Comparison of ENCODE assay signal across 8 mouse cellular contexts in the genomic region with DNA sequence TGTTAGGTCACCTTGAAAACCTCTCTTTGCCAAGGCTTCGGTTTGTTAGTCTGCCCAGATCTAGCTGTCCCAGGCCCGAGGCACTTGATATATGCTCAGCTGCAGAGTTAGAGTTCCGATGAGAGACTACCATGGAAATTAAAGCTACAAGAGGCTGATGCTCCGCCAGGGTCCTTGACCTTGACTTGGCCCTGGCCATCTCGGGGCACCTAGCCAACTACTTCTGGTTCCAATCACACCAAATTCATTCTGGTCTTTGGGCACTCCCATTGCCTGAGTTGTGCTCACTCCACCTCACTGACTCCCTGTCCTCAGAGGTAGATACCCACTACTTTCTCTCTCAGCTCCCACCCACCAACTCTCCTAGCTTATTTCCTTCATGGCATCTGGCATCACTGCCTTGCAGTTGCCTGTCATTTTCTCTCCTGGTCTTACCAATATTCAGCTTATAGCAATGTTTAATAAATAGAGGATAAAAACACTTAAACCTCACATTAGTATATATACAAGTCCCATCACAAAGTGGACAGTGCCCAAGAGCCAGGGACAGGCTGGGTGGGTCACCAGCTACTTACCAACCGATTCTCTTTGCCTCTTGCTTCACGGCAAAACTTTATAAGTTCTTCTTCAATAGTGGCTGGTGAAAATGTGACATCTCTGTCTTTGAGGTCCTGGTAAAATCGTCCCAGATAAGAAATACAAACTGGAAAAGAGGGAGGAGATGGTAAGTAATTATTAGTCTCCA. TPM values are rescaled to one million over a fixed set of nuclear protein-coding genes. Genes with fewer than 3 reads are reported as not detected.
DNase-seq lines count a peak whose midpoint lies in the region; ATAC-seq and TF ChIP-seq lines count a peak whose summit lies in the region.

No protein-coding gene starts in this region.

- ATAC-seq in embryonic facial prominence, embryonic 11.5 days (replicated peaks; ENCODE audit: insufficient number of reproducible peaks, low FRiP score, low TSS enrichment, low read depth), result no peak
- ATAC-seq in hindbrain, embryonic 16.5 days, result no peak
- no peak for ATAC-seq in liver, postnatal 0 days

- peak; percentile 63 for DNase-seq in liver, adult 2 months (ENCODE audit: extremely low read depth, low read depth, low spot score)
- no peak for DNase-seq in liver
- no peak for DNase-seq in embryonic facial prominence, embryonic 11.5 days (ENCODE audit: low spot score)
- no peak for DNase-seq in liver, postnatal 0 days
- no peak for DNase-seq in yolk sac, embryonic 10.5 days (ENCODE audit: low spot score)
- no peak for DNase-seq in frontal cortex, postnatal 14 days (ENCODE audit: low spot score in 2 of 2)
- no peak for DNase-seq in left cerebral cortex, adult 11 months (ENCODE audit: low spot score)

- peaks cover 26% of the 10 kb centered on the region for H3K4me1 ChIP-seq in liver, adult 2 months (ENCODE audit: control insufficient read depth, insufficient read depth, low read length)
- no peaks in the 10 kb centered on the region; the same call in 1 of the 2 replicates for H3K4me1 ChIP-seq in embryonic facial prominence, embryonic 11.5 days (ENCODE audit: control insufficient read depth, insufficient read depth, low read length)
- peaks cover 23% of the 10 kb centered on the region for H3K4me1 ChIP-seq in hindbrain, embryonic 16.5 days (ENCODE audit: control insufficient read depth, insufficient read depth, low read depth, low read length)
- H3K4me1 ChIP-seq in liver, postnatal 0 days (ENCODE audit: insufficient read depth), result peaks cover 33% of the 10 kb centered on the region

- no peak for TF ChIP-seq POLR2A in liver, adult 2 months (IDR thresholded peaks at IDR 0.05; ENCODE audit: extremely low read depth, insufficient read depth, low read length)

- peak overlapping the region; percentile 18; the same call in 1 of the 2 replicates for H3K9ac ChIP-seq in liver, adult 2 months (ENCODE audit: low read depth, low read length)
- H3K9ac ChIP-seq in embryonic facial prominence, embryonic 11.5 days (replicated peaks; ENCODE audit: low read length), result peak overlapping the region; percentile 87
- H3K9ac ChIP-seq in hindbrain, embryonic 16.5 days (ENCODE audit: low read depth, low read length), result peak overlapping the region; percentile 83; the same call in 1 of the 2 replicates
- peak overlapping the region; percentile 90 for H3K9ac ChIP-seq in liver, postnatal 0 days (replicated peaks)

- peaks cover 13% of the 10 kb centered on the region for H3K79me2 ChIP-seq in liver, adult 2 months (ENCODE audit: control insufficient read depth, insufficient read depth, low read length)

- peak overlapping the region; percentile 9; the same call in 1 of the 2 replicates for H3K27ac ChIP-seq in liver, adult 2 months (replicated peaks; ENCODE audit: insufficient read depth, low read depth, low read length)
- H3K27ac ChIP-seq in embryonic facial prominence, embryonic 11.5 days (replicated peaks; ENCODE audit: low read depth, low read length), result no peak overlapping the region
- no peak overlapping the region for H3K27ac ChIP-seq in hindbrain, embryonic 16.5 days (ENCODE audit: low read depth, low read length)
- peak overlapping the region; percentile 86; the same call in 1 of the 2 replicates for H3K27ac ChIP-seq in liver, postnatal 0 days (ENCODE audit: low read depth)

- H3K9me3 ChIP-seq in embryonic facial prominence, embryonic 11.5 days (replicated peaks; ENCODE audit: control insufficient read depth, low read length), result no peaks in the 10 kb centered on the region
- no peaks in the 10 kb centered on the region for H3K9me3 ChIP-seq in hindbrain, embryonic 16.5 days (ENCODE audit: control insufficient read depth, low read length)
- no peaks in the 10 kb centered on the region for H3K9me3 ChIP-seq in liver, postnatal 0 days (ENCODE audit: low read length)

- no peak for TF ChIP-seq CTCF in liver, adult 2 months (IDR thresholded peaks at IDR 0.05; ENCODE audit: low read depth, low read length)
- no peak for TF ChIP-seq CTCF in liver, postnatal 0 days (IDR thresholded peaks at IDR 0.05; ENCODE audit: low read depth)

- H3K4me2 ChIP-seq in embryonic facial prominence, embryonic 11.5 days (ENCODE audit: low read depth, low read length), result peak overlapping the region; percentile 61
- H3K4me2 ChIP-seq in hindbrain, embryonic 16.5 days (ENCODE audit: low read length), result peak overlapping the region; percentile 77
- H3K4me2 ChIP-seq in liver, postnatal 0 days (ENCODE audit: low read depth, low read length), result peak overlapping the region; percentile 76

- no peak for TF ChIP-seq EP300 in liver, postnatal 0 days (IDR thresholded peaks at IDR 0.05; ENCODE audit: low read depth)

- H3K4me3 ChIP-seq in liver, adult 2 months (ENCODE audit: insufficient read depth, low read depth, low read length), result peak overlapping the region; percentile 89; the same call in 1 of the 2 replicates
- peak overlapping the region; percentile 74 for H3K4me3 ChIP-seq in embryonic facial prominence, embryonic 11.5 days (ENCODE audit: low read depth, low read length)
- H3K4me3 ChIP-seq in hindbrain, embryonic 16.5 days (ENCODE audit: low read length), result peak overlapping the region; percentile 69
- peak overlapping the region; percentile 80 for H3K4me3 ChIP-seq in liver, postnatal 0 days (ENCODE audit: low read depth, low read length)

- WGBS in liver, adult 2 months, result 12% methylated on average over 8 of the region's 8 CpGs
- WGBS in embryonic facial prominence, embryonic 11.5 days, result 62% methylated on average over 8 of the region's 8 CpGs
- WGBS in hindbrain, embryonic 16.5 days, result 71% methylated on average over 8 of the region's 8 CpGs
- 64% methylated on average over 8 of the region's 8 CpGs for WGBS in liver, postnatal 0 days (ENCODE audit: insufficient replicate concordance)

- H3K27me3 ChIP-seq in liver, adult 2 months (ENCODE audit: control insufficient read depth, insufficient read depth, low read length), result no peaks in the 10 kb centered on the region
- no peaks in the 10 kb centered on the region for H3K27me3 ChIP-seq in embryonic facial prominence, embryonic 11.5 days (ENCODE audit: control insufficient read depth, insufficient read depth, low read length)
- no peaks in the 10 kb centered on the region for H3K27me3 ChIP-seq in hindbrain, embryonic 16.5 days (replicated peaks; ENCODE audit: control insufficient read depth, insufficient read depth, low read length)
- H3K27me3 ChIP-seq in liver, postnatal 0 days (ENCODE audit: insufficient read depth, low read length), result no peaks in the 10 kb centered on the region

- H3K36me3 ChIP-seq in liver, adult 2 months (ENCODE audit: control insufficient read depth, insufficient read depth, low read length), result peaks cover 24% of the 10 kb centered on the region
- H3K36me3 ChIP-seq in embryonic facial prominence, embryonic 11.5 days (replicated peaks; ENCODE audit: control insufficient read depth, insufficient read depth, low read depth, low read length), result peaks cover 4% of the 10 kb centered on the region; the same call in 1 of the 2 replicates
- H3K36me3 ChIP-seq in hindbrain, embryonic 16.5 days (ENCODE audit: control insufficient read depth, insufficient read depth, low read length), result peaks cover 19% of the 10 kb centered on the region
- H3K36me3 ChIP-seq in liver, postnatal 0 days (replicated peaks; ENCODE audit: insufficient read depth, low read length), result peaks cover 28% of the 10 kb centered on the region

RNA-seq across cellular contexts. Expression of gene Manf, which starts 1.1 kb away (rescaled TPM):
- total RNA-seq in liver, adult 2 months (2014; rRNA removed), result 78.2 and 102 TPM in 2 replicates
- polyA plus RNA-seq in liver, adult 2 months (2012; rRNA removed), result 43.1 and 74.6 TPM in 2 replicates
- 304 and 321 TPM in 2 replicates for polyA plus RNA-seq in embryonic facial prominence, embryonic 11.5 days (2014; fragmentation: Nextera tagmentation; extraction: Ambion mirVana)
- polyA plus RNA-seq in hindbrain, embryonic 16.5 days (2015; fragmentation: Nextera tagmentation; extraction: Ambion mirVana), result 185 and 188 TPM in 2 replicates
- polyA plus RNA-seq in liver, postnatal 0 days (2015; fragmentation: Nextera tagmentation; extraction: Ambion mirVana), result 104 and 139 TPM in 2 replicates

RNA-seq across cellular contexts. Expression of gene Rbm15b, which starts 3.4 kb away (rescaled TPM):
- total RNA-seq in liver, adult 2 months (2014; rRNA removed), result 4.9 and 5.8 TPM in 2 replicates
- 4.5 and 4.8 TPM in 2 replicates for polyA plus RNA-seq in liver, adult 2 months (2012; rRNA removed)
- 23.2 and 27.3 TPM in 2 replicates for polyA plus RNA-seq in embryonic facial prominence, embryonic 11.5 days (2014; fragmentation: Nextera tagmentation; extraction: Ambion mirVana)
- polyA plus RNA-seq in hindbrain, embryonic 16.5 days (2015; fragmentation: Nextera tagmentation; extraction: Ambion mirVana), result 7.9 and 11.8 TPM in 2 replicates
- polyA plus RNA-seq in liver, postnatal 0 days (2015; fragmentation: Nextera tagmentation; extraction: Ambion mirVana), result 1.4 and 2.2 TPM in 2 replicates

Comparison
In these comparisons a context has a peak if more than half of its experiments do, and no peak if none do; other contexts are left out.
1. H3K27ac ChIP-seq: peak in liver, adult 2 months (single experiment) and liver, postnatal 0 days (single experiment); none in embryonic facial prominence, embryonic 11.5 days (single experiment) and hindbrain, embryonic 16.5 days (single experiment).
2. H3K9ac ChIP-seq: peak in every context shown above with its lines; median percentile 90 in liver, postnatal 0 days; 87 in embryonic facial prominence, embryonic 11.5 days; 83 in hindbrain, embryonic 16.5 days; 18 in liver, adult 2 months.
3. Peak in every context shown above with its lines, with median percentiles within 50 percentile points of each other: H3K4me3 ChIP-seq and H3K4me2 ChIP-seq.